Mouse (Mus musculus) CD4-positive, CD25-positive, alpha-beta regulatory T cell, adult 4 months (primary cell): Measurements from ENCODE around the gene Slc38a11. TPM values are rescaled to one million over a fixed set of nuclear protein-coding genes. Genes with fewer than 3 reads are reported as not detected.

Experiments used
- ATAC-seq: one replicate; pipeline ENCODE4 v1.8.0; 2017
- polyA plus RNA-seq, 2 experiments: library from polyadenylated mRNA; unstranded; fragments of 100-300 nt; shearing (Covaris generic); gene quantifications; one replicate each; pipeline ENCODE4 v1.2.1; 2017

Gene Slc38a11
- polyA plus RNA-seq, 2 experiments from 2014 or later: not detected

DNA sequence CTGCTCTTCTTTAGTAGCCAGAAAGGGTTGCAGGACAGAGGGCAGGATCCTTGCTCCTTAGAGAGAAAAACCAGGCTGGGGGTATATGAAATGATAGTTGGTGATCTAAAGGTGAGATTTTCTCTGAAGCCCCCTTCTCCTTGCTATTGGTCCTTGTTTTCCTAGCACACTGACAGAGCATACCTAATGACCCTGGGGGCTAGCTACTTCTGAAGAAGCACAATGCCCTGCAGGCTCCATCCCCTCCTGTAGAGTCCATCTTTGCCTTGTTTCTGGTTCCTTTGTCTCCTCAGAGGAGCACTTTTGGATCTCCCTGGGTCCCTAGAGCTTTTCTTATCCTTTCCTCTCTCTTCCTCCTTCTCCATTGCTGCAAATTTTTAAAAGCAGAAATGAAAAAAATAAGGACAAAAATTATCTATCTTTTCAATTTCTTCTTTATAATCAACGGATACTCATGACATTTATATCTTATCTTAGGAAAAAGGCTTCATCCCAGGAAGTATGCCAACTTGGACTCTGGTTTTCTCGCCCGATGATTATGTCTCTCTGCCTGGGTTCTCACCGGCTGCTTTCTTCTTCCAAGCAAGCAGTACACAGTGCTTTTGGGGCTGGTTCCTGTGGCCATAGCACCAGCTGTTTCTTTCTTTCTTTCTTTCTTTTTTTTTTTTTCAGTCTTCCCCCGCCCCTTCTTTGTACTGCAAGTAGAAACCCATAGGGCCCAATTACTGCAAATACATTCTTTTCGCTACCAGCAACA lies 41.7 kb downstream of the Slc38a11 start:
- ATAC-seq: no peak

- no peak for ATAC-seq
Observed at GRCm38 (mm10) chr2:65320975-65321374, 42.9 kb downstream of the Slc38a11 start.

DNA sequence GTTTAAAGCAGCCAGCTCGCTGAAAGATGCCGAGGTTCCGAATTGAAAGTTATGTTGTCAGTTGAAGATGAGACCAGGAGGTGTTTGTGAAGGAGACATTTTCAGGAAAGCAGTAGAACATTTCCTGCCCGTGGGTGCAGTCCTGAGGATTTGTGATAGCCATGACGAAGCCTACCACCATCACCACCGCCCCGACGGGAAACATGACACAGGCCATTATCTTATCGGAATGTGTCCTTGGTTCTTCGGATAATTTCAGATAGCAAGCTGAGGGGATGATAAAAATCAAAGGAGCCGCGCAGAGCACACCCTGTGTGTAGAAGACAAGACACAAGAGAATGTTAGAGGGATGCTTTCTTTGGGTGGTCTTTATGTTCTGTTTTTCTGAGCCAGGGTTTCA lies 47.1 kb downstream of the Slc38a11 start:
- ATAC-seq: no peak

DNA sequence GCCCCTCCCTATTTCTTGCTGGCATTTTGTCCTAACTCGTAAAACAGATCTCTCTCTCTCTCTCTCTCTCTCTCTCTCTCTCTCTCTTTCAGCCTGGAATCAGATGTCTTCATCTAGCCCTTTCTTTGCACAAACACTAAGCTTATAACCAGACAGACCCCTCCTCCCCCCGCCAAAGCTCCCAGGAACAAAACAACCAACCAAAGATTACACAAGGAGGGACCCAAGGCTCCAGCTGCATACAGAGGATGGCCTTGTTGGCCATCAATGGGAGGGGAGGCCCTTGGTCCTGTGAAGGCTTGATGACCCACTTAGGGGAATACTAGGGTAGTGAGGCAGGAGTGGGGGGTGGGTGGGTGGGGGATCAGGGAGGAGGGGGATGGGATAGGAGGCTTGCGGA lies 52.6 kb downstream of the Slc38a11 start:
- no peak for ATAC-seq

GRCm38 (mm10) chr2:65296541-65296940 lies 67.3 kb downstream of the Slc38a11 start:
- ATAC-seq: no peak

DNA sequence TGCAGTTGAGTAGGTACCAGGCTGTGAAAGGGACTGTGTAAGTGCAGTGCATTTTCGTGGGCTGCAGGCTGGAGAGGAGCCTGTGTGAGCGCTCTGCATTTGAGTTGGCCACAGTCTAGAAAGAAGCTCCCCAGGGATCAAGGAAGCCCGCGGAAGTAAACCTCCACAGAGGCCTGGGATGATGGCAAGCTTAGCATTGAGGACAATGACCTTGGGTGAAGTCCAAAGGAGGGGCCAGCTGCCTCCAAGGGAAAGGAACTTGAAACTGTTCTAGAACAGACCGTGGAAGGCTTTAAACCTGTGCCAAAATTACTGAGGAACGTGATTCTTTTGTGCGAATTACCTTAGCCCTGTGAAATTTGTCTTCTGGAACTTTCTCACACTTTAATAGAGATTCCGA lies 69.7 kb downstream of the Slc38a11 start:
- ATAC-seq: no peak

DNA sequence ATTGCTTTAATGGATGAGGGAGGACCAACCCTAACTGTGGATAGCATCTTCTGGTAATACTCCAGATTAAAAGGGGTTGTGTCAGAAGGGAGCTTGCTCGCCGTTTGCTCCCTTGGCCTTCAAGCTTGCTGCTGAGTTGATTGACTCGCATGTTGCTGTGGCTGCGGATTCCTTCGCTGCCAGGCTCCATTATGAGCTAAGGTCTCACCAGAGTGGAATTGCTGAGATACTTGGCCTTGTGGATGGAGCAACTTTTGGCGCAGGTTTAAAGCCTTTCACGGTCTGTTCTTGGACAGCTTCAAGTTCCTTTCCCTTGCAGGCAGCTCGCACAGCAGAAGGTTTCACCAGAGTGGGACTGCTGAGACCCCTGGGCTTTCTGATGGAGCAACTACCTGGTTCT lies 70.4 kb downstream of the Slc38a11 start:
- no peak for ATAC-seq

DNA sequence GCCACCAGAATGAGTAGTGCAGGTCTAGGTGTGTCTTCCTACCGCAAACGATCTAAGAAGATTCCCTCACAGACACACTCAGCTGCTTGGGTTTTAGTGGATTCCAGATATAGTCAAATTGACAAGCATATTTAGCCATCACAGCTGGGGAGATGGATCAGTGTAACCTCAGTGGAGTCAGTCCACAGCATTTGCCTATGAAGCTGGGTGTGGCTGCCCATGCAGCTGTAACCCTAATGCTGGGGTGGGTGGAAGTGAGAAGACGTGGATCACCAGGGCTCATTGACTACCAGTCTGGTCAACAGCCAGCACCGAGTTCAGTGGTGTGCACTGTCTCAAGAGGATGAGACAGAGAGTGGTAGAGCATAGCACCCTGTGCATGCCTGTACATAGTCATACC lies 74.1 kb downstream of the Slc38a11 start:
- no peak for ATAC-seq

DNA sequence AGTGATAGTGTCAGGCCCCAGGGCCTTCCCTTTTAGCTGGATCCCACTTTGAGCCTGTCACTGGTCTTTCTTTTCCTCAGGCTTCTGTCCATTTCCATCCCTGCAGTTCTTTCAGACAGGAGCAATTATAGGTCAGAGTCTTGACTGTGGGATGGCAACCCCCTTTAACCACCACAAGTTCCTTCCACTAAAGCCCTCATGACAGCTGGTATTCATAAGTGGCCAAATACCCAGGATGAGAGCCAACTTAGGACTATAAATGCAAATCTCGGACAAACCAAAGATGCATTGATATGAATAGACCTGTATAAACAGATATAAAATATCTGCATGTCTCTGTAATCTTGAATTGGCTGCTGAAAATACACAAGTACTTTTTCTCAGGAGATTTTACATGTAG lies 75.1 kb downstream of the Slc38a11 start:
- ATAC-seq: no peak

DNA sequence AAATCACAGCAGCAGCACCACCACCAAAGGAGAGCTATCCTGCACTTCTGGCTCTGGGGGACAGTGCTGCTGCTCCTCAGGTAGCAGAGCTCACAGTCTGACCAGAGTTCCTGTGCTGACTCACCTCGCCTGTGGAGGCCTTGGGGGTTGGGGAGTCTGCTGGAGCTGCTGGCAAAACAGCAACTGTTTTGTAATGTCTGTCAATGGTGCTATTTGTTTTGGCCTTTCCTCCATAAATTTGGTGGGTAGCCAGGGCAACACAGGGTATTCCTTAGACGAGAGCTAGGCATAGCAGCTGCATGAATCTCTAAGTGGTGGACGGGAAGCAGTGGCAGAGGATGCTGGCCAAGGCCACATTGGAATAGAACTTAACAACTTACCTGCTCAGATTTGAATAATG lies 78.5 kb downstream of the Slc38a11 start:
- ATAC-seq: no peak

DNA sequence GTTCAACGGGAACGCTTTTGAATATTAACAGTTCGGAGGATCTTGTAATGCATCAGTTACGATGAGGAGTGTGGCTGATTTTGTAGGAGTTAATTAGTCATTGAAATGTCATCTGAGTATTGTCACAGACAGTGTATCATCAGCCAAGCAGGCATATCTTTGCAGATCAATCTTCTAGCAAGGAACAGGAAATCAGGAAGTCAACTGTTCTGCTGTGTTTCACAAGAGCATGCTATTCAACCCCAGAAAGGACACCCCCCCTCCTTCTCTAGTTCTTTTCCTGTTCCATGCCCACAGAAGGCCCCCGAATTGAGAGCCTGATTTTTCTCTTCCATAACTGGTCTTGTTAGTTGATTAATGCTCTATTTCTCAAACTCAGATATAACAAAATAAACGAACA lies 80.9 kb downstream of the Slc38a11 start:
- ATAC-seq: no peak

- peak; percentile 75 for ATAC-seq
Observed at GRCm38 (mm10) chr2:65279029-65279690, 84.7 kb downstream of the Slc38a11 start.

DNA sequence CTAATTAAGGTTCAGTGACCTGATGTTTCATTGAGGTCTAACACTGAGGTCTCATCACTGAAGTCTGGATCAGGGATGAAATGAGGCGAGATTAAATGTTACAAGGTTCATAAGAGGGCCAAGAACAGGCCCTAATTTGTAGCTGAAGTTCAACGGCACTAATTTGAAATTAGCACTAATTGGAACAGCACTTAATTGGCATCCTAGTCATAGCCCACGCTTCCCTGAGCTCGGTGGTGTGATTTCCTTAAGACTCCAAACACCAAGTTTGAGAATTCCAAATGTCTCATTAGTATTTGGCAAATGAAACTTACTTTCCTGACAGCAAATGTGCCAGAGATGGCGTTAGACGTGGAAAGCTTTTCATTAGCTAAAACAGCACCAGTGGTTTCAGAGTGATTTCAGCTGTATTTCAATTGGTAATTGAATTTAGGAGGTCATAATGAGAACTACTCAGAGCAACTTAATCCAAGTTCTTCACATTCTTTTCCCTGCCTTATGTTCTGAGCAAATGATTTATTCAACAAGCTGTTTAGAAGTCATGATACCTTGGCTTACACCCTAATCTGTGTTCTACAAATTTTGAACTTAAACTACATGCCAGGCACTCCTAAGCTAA lies 88.3 kb downstream of the Slc38a11 start:
- no peak for ATAC-seq

DNA sequence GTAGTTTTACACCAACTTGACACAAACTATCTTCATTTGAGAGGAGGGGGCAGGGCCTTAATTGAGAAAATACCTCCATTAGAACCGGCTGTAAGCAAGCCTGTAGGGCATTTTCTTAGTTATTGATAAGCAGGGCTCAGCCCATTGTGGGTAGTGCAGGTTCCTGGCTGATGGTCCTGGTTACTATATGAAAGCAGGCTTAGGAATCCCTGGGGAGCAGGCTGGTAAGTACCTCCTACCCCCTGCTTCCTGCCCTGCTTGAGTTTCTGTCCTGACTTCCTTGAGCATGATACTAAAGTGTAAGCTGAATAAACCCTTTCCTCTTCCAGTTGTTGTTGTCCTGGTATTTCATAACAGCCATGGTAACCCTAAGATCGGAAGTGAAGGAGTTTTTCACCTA lies 89.9 kb downstream of the Slc38a11 start:
- ATAC-seq: no peak

DNA sequence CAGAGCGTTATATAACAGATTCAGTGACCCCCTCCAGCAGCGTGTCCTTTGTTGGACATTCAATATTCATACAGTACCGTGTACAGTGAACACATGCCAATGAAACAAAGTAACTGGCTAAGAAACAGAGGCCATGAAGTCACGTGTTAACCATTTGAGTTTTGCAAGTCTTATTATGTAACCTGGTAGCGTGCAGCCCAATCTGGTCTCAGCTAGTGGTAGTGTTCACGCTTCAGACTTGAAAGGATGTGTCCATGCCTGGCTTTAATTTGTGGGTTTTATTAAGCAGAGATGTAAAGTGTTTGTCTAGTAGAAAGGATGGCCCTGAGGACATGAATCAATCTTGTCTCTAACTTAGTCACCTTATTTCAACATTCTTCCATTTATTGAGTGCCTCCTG lies 95.1 kb downstream of the Slc38a11 start:
- no peak for ATAC-seq

- ATAC-seq: no peak
Observed at GRCm38 (mm10) chr2:65267834-65268233, 96.0 kb downstream of the Slc38a11 start.

GRCm38 (mm10) chr2:65266576-65267299 lies 97.1 kb downstream of the Slc38a11 start:
- no peak for ATAC-seq

Other genes with a start within 250 kb of the Slc38a11 start
- 1 to 10 TPM; 2.7 to 4.6 TPM for gene Cobll1, start 124.6 kb downstream of the Slc38a11 start, polyA plus RNA-seq
- gene Scn3a, start 203.6 kb upstream of the Slc38a11 start, polyA plus RNA-seq: under 1 TPM in 1 of 2 experiments, not detected in 1; 0.16 TPM